Mouse (Mus musculus) CH12.LX (cell line): ENCODE results near the gene Ano1. TPM values are rescaled to one million over a fixed set of nuclear protein-coding genes. Genes with fewer than 3 reads are reported as not detected.

ENCODE experiments used
- DNase-seq: peaks from one replicate; pipeline ENCODE4 v3.0.0-alpha.2; 2013; ENCODE audit errors: extremely low read depth
- H3K27ac ChIP-seq: 2 replicates; pipeline ENCODE4 v1.5.1; 2012; ENCODE audit warnings: low read depth, mild to moderate bottlenecking, control low read depth, moderate library complexity; ENCODE audit not compliant: insufficient read depth
- H3K27me3 ChIP-seq: replicated peaks from 2 replicates; pipeline ENCODE3; 2012; ENCODE audit warnings: inconsistent platforms
- H3K36me3 ChIP-seq, 2 experiments: replicated peaks in 1 of 2; 2 replicates each; pipeline versions ENCODE3 to v1.6.1; 2012; ENCODE audit warnings: inconsistent platforms in 1 of 2, low read length in 1 of 2, mild to moderate bottlenecking in 1 of 2, mixed read lengths in 1 of 2, moderate library complexity in 1 of 2; ENCODE audit not compliant: control insufficient read depth in 1 of 2, insufficient read depth in 1 of 2
- H3K4me1 ChIP-seq, 2 experiments: 2 replicates each; pipeline ENCODE4 v1.6.1; 2012; ENCODE audit warnings: inconsistent platforms in 1 of 2, moderate library complexity in 1 of 2; ENCODE audit not compliant: insufficient read depth in 2 of 2, control insufficient read depth in 1 of 2
- H3K4me2 ChIP-seq: 2 replicates; pipeline ENCODE4 v1.6.1; 2012; ENCODE audit warnings: low read depth, mild to moderate bottlenecking, control low read depth; ENCODE audit not compliant: poor library complexity, insufficient read depth, severe bottlenecking
- H3K4me3 ChIP-seq, 3 experiments: fragments of 150-350 bp in 1 of 3; sonication (generic) in 1 of 3; replicated peaks in 1 of 3; 2 replicates each; pipeline versions ENCODE3 to v1.5.1; 2011 to 2012; ENCODE audit warnings: low read depth in 2 of 3, low read length in 2 of 3, mild to moderate bottlenecking in 2 of 3, moderate library complexity in 2 of 3, control low read depth in 1 of 3, improper control_type of control experiment in 1 of 3, inconsistent platforms in 1 of 3, mixed read lengths in 1 of 3; ENCODE audit not compliant: poor library complexity in 1 of 3
- H3K79me2 ChIP-seq: replicated peaks from 2 replicates; pipeline ENCODE4 v1.6.1; 2012; ENCODE audit warnings: mild to moderate bottlenecking, moderate library complexity; ENCODE audit not compliant: control insufficient read depth, poor library complexity, insufficient read depth, severe bottlenecking; ENCODE audit errors: extremely low read depth
- H3K9ac ChIP-seq: 2 replicates; pipeline ENCODE4 v1.6.1; 2012; ENCODE audit warnings: low read depth, mild to moderate bottlenecking, control low read depth, moderate library complexity; ENCODE audit not compliant: insufficient read depth
- H3K9me3 ChIP-seq: replicated peaks from 2 replicates; pipeline ENCODE3; 2012; ENCODE audit warnings: low read length, inconsistent platforms, mixed read lengths
- BHLHE40 ChIP-seq: IDR thresholded peaks from 2 replicates; pipeline ENCODE4 v1.6.1; 2011; ENCODE audit warnings: mild to moderate bottlenecking, low read depth, low read length, improper control_type of control experiment
- CHD1 ChIP-seq: IDR thresholded peaks from 2 replicates; pipeline ENCODE4 v1.6.1; 2012; ENCODE audit warnings: low read depth, low read length, improper control_type of control experiment, inconsistent platforms
- CTCF ChIP-seq, 2 experiments: IDR thresholded peaks in 1 of 2; conservative IDR thresholded peaks in 1 of 2; 2 replicates each; pipeline ENCODE4 v1.5.1; 2011 to 2012; ENCODE audit warnings: low read depth in 2 of 2, low read length in 2 of 2, improper control_type of control experiment in 1 of 2, inconsistent platforms in 1 of 2, mild to moderate bottlenecking in 1 of 2, moderate library complexity in 1 of 2
- E2F4 ChIP-seq: IDR thresholded peaks from 2 replicates; pipeline ENCODE4 v1.6.1; 2011; ENCODE audit warnings: low read depth, low read length, improper control_type of control experiment; ENCODE audit not compliant: insufficient replicate concordance
- ELF1 ChIP-seq: IDR thresholded peaks from 2 replicates; pipeline ENCODE4 v1.6.1; 2014; ENCODE audit warnings: low read depth, mild to moderate bottlenecking, inconsistent platforms, low read length, improper control_type of control experiment
- EP300 ChIP-seq: IDR thresholded peaks from 2 replicates; pipeline ENCODE4 v1.6.1; 2011; ENCODE audit warnings: low read length, improper control_type of control experiment
- HCFC1 ChIP-seq: IDR thresholded peaks from 2 replicates; pipeline ENCODE4 v1.6.1; 2012; ENCODE audit warnings: low read depth, mild to moderate bottlenecking, inconsistent platforms, low read length, improper control_type of control experiment
- IRF4 ChIP-seq: IDR thresholded peaks from 2 replicates; pipeline ENCODE4 v1.6.1; 2014; ENCODE audit warnings: low read depth, mild to moderate bottlenecking, inconsistent platforms, low read length, improper control_type of control experiment
- JUND ChIP-seq: conservative IDR thresholded peaks from 2 replicates; pipeline ENCODE4 v1.6.1; 2011; ENCODE audit warnings: low read depth, low read length, improper control_type of control experiment
- MAX ChIP-seq: IDR thresholded peaks from 2 replicates; pipeline ENCODE4 v1.6.1; 2011; ENCODE audit warnings: low read length, improper control_type of control experiment
- MAZ ChIP-seq: IDR thresholded peaks from 2 replicates; pipeline ENCODE4 v1.6.1; 2012; ENCODE audit warnings: low read depth, mild to moderate bottlenecking, inconsistent platforms, low read length, improper control_type of control experiment, moderate library complexity
- MXI1 ChIP-seq: IDR thresholded peaks from 2 replicates; pipeline ENCODE4 v1.6.1; 2011; ENCODE audit warnings: mild to moderate bottlenecking, low read depth, low read length, improper control_type of control experiment
- NELFE ChIP-seq: IDR thresholded peaks from 2 replicates; pipeline ENCODE4 v1.6.1; 2011; ENCODE audit warnings: low read depth, low read length, improper control_type of control experiment
- POLR2A ChIP-seq: IDR thresholded peaks from 2 replicates; pipeline ENCODE4 v1.6.1; 2011; ENCODE audit warnings: low read depth, mild to moderate bottlenecking, improper control_type of control experiment, low read length
- RAD21 ChIP-seq: IDR thresholded peaks from 2 replicates; pipeline ENCODE4 v1.6.1; 2011; ENCODE audit warnings: low read depth, mild to moderate bottlenecking, low read length, improper control_type of control experiment, moderate library complexity
- RCOR1 ChIP-seq: conservative IDR thresholded peaks from 2 replicates; pipeline ENCODE4 v1.6.1; 2012; ENCODE audit warnings: low read depth, mild to moderate bottlenecking, inconsistent platforms, low read length, improper control_type of control experiment
- SIN3A ChIP-seq: IDR thresholded peaks from 2 replicates; pipeline ENCODE4 v1.6.1; 2012; ENCODE audit warnings: low read length, improper control_type of control experiment, inconsistent platforms
- SMC3 ChIP-seq: IDR thresholded peaks from 2 replicates; pipeline ENCODE4 v1.6.1; 2011; ENCODE audit warnings: low read depth, low read length, improper control_type of control experiment
- TBP ChIP-seq: conservative IDR thresholded peaks from 2 replicates; pipeline ENCODE4 v1.6.1; 2011; ENCODE audit warnings: low read depth, low read length, improper control_type of control experiment
- TCF12 ChIP-seq: IDR thresholded peaks from 2 replicates; pipeline ENCODE4 v1.6.1; 2014; ENCODE audit warnings: low read depth, mild to moderate bottlenecking, inconsistent platforms, low read length, improper control_type of control experiment
- USF2 ChIP-seq: conservative IDR thresholded peaks from 2 replicates; pipeline ENCODE4 v1.6.1; 2011; ENCODE audit warnings: low read depth, low read length, improper control_type of control experiment
- ZC3H11A ChIP-seq: IDR thresholded peaks from 2 replicates; pipeline ENCODE4 v1.6.1; 2012; ENCODE audit warnings: low read depth, mild to moderate bottlenecking, inconsistent platforms, low read length, improper control_type of control experiment
- ZMIZ1 ChIP-seq: IDR thresholded peaks from 2 replicates; pipeline ENCODE4 v1.6.1; 2012; ENCODE audit warnings: low read depth, mild to moderate bottlenecking, inconsistent platforms, low read length, improper control_type of control experiment
- dilution Hi-C: fragments of 300-500 bp; cut with MboI; formaldehyde crosslinking; loops from 2 replicates; pipeline ENCODE4 v1.14.3; 2020; ENCODE audit warnings: low sequenced_read_pairs; ENCODE audit not compliant: extremely low pct_unique_long_range_greater_than_20kb, extremely low pct_ligation_motif_present
- in situ Hi-C: fragments of 300-500 bp; cut with MboI; formaldehyde crosslinking; loops from 3 replicates; pipeline ENCODE4 v1.14.3; 2019; ENCODE audit warnings: low sequenced_read_pairs, low pct_ligation_motif_present, low pct_unique_long_range_greater_than_20kb, mixed read lengths
- polyA plus RNA-seq: library from polyadenylated mRNA; unstranded; fragments of >175 nt; gene quantifications from 2 replicates; pipeline ENCODE4 v1.2.1, GENCODE M21; 2012; ENCODE audit warnings: low read depth; ENCODE audit not compliant: insufficient read length
- total RNA-seq, 2 experiments: library from RNA; depleted of rRNA; stranded (reverse); fragments of 300-350 nt in 1 of 2; fragments of >200 nt in 1 of 2; gene quantifications; 2 replicates each; pipeline ENCODE4 v1.2.3; 2012 to 2014

Gene Ano1
- total and polyA plus RNA-seq, 3 experiments: not detected

DNA sequence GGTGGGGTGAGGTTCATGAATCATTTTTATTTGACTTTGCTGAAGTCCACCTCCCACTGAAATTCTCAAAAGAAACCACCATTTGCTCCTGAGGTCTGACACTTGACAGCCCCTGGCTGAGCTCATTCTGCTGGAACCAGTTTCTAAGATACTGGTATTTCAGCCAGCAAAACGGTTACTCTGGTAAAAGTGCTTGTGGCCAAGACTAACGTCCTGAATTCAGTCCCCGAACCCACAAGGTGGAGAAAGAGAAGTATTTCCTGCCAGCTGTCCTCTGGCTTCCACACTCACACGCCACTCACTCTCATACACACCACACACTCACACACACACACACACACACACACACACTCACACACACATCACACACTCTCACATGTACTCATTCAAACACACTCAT lies 26.0 kb upstream of the Ano1 start:
- dilution Hi-C loops: no loop called here

DNA sequence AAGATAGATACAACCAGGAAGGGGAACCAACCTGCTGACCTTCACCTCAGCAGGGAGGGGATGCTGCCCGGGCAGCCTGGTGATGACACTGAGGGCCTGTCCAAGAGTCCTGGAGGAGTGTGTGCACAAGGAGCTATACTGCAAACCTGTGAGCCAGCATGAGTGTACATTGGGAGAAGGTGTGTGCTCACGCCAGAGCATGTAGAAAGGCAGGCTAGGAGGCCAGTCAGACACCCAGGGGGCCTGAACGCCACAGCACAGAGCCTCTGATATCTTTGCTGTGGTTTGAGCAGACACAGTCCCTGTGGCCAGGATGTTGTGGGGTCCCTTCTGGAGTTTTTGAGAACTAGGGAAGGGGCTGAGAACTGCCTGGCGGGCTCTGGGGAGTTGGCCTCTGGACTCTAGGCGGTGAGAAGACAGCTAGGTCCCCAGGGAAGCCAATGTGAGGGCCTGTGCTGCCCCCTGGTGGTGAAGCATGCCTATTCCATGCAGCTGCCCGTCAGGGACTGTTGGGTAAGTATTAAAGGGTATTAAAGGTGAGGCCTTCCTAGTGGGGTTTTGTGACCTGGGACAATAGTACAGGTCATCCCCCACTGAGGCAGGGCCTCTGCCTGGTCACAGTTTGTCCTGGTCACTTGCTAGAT lies 24.2 kb upstream of the Ano1 start:
- no peaks in the 10 kb centered on the region for H3K4me1 ChIP-seq
- in situ Hi-C loops: no loop called here

More for the DNA sequence above, 26.0 kb upstream of the Ano1 start:
- in situ Hi-C loops: no loop called here
- no peaks in the 10 kb centered on the region for H3K36me3 ChIP-seq
- H3K79me2 ChIP-seq: no peaks in the 10 kb centered on the region
- TF ChIP-seq TBP (no peak), E2F4 (no peak), MAX (no peak), NELFE (no peak), RCOR1 (no peak), MAZ (no peak), MXI1 (no peak), IRF4 (no peak), SIN3A (no peak), ZC3H11A (no peak), BHLHE40 (no peak)
- no peaks in the 10 kb centered on the region for H3K4me1 ChIP-seq
- H3K27me3 ChIP-seq: peaks cover 94% of the 10 kb centered on the region
- H3K4me3 ChIP-seq: no peak overlapping the region
- no peak overlapping the region for H3K4me2 ChIP-seq
- no peak overlapping the region for H3K9ac ChIP-seq
- no peak overlapping the region for H3K27ac ChIP-seq
- DNase-seq: no peak
- no peaks in the 10 kb centered on the region for H3K9me3 ChIP-seq

More for the DNA sequence above, 24.2 kb upstream of the Ano1 start:
- Histone ChIP-seq H3K4me3 (no peak overlapping the region), H3K36me3 (no peaks in the 10 kb centered on the region), H3K4me2 (no peak overlapping the region)
- dilution Hi-C loops: no loop called here
- peak; percentile 88 for TF ChIP-seq SMC3
- no peak for TF ChIP-seq HCFC1
- no peak for TF ChIP-seq CHD1
- peak; percentile 74 for TF ChIP-seq RAD21
- peak; percentile 60 to 91; a peak in 3 of 4 replicates for TF ChIP-seq CTCF (conservative IDR thresholded peaks at IDR 0.05 in 1 of 2, IDR thresholded peaks at IDR 0.05 in 1 of 2; ENCODE audit: low read depth in 2 of 2, low read length in 2 of 2)
- no peak for TF ChIP-seq EP300
- no peak; the same call in 1 of the 2 replicates for TF ChIP-seq ZC3H11A
- TF ChIP-seq ELF1: no peak
- no peak for TF ChIP-seq JUND
- no peak for TF ChIP-seq USF2
- TF ChIP-seq RCOR1: no peak
- no peak for TF ChIP-seq MAX
- no peak for TF ChIP-seq IRF4
- TF ChIP-seq TCF12: no peak
- TF ChIP-seq POLR2A: no peak
- no peak for TF ChIP-seq ZMIZ1
- TF ChIP-seq, all 38 proteins: peak for 3
- peaks cover 95% of the 10 kb centered on the region for H3K27me3 ChIP-seq
- DNase-seq: peak; percentile 65
- H3K27ac ChIP-seq: no peak overlapping the region
- H3K9me3 ChIP-seq: no peaks in the 10 kb centered on the region
- H3K79me2 ChIP-seq: no peaks in the 10 kb centered on the region
- H3K9ac ChIP-seq: no peak overlapping the region
